Mouse (Mus musculus) C2C12 (cell line): ENCODE measurements around the gene Pcnx2.

ENCODE experiments used
- CEBPB ChIP-seq: IDR thresholded peaks from one replicate; pipeline ENCODE4 v1.6.1; 2011; ENCODE audit warnings: low read depth, mild to moderate bottlenecking, control low read depth, moderate library complexity
- CTCF ChIP-seq: IDR thresholded peaks from one replicate; pipeline ENCODE4 v1.5.1; 2011; ENCODE audit not compliant: control insufficient read depth, insufficient read depth, insufficient read length
- FOSL1 ChIP-seq: IDR thresholded peaks from one replicate; pipeline ENCODE4 v1.8.0; 2011; ENCODE audit warnings: mild to moderate bottlenecking, low read length; ENCODE audit not compliant: poor library complexity, insufficient read depth, severe bottlenecking
- MAX ChIP-seq: IDR thresholded peaks from one replicate; pipeline ENCODE4 v1.6.1; 2011; ENCODE audit warnings: mild to moderate bottlenecking, control low read depth
- MYOG ChIP-seq: IDR thresholded peaks from one replicate; pipeline ENCODE4 v1.6.1; 2011; ENCODE audit not compliant: control insufficient read depth, insufficient read length; ENCODE audit errors: extremely low read depth
- USF1 ChIP-seq: IDR thresholded peaks from one replicate; pipeline ENCODE4 v1.6.1; 2011; ENCODE audit warnings: low read depth, mild to moderate bottlenecking, control low read depth, moderate library complexity

- TF ChIP-seq CTCF (no peak), MAX (no peak), USF1 (no peak), MYOG (no peak), CEBPB (no peak), FOSL1 (no peak)
Observed at GRCm38 (mm10) chr8:125704434-125704833, 193.7 kb downstream of the Pcnx2 start.
